Mouse (Mus musculus) MEL (cell line): ENCODE measurements around the gene Cct7.

Experiments
- CHD2 ChIP-seq: IDR thresholded peaks from 2 replicates; pipeline ENCODE4 v1.6.1; 2011; ENCODE audit warnings: low read length, improper control_type of control experiment
- E2F4 ChIP-seq: IDR thresholded peaks from 2 replicates; pipeline ENCODE4 v1.6.1; 2011; ENCODE audit warnings: low read depth, low read length, improper control_type of control experiment, borderline replicate concordance
- EP300 ChIP-seq, 2 experiments: IDR thresholded peaks; 2 replicates each; pipeline ENCODE4 v1.6.1; 2011; ENCODE audit warnings: improper control_type of control experiment in 2 of 2, low read length in 2 of 2, low read depth in 1 of 2, mild to moderate bottlenecking in 1 of 2
- MEF2A ChIP-seq: IDR thresholded peaks from 2 replicates; pipeline ENCODE4 v1.6.1; 2014; ENCODE audit warnings: low read depth, mild to moderate bottlenecking, inconsistent platforms, low read length, improper control_type of control experiment; ENCODE audit not compliant: poor library complexity, insufficient replicate concordance, severe bottlenecking; ENCODE audit errors: extremely low read depth
- POLR2A ChIP-seq, 2 experiments: IDR thresholded peaks; 2 replicates each; pipeline ENCODE4 v1.6.1; 2011 to 2012; ENCODE audit warnings: low read length in 2 of 2, mild to moderate bottlenecking in 2 of 2, control low read depth in 1 of 2, improper control_type of control experiment in 1 of 2, low read depth in 1 of 2, moderate library complexity in 1 of 2; ENCODE audit not compliant: control insufficient read depth in 1 of 2, insufficient read depth in 1 of 2, poor library complexity in 1 of 2

DNA sequence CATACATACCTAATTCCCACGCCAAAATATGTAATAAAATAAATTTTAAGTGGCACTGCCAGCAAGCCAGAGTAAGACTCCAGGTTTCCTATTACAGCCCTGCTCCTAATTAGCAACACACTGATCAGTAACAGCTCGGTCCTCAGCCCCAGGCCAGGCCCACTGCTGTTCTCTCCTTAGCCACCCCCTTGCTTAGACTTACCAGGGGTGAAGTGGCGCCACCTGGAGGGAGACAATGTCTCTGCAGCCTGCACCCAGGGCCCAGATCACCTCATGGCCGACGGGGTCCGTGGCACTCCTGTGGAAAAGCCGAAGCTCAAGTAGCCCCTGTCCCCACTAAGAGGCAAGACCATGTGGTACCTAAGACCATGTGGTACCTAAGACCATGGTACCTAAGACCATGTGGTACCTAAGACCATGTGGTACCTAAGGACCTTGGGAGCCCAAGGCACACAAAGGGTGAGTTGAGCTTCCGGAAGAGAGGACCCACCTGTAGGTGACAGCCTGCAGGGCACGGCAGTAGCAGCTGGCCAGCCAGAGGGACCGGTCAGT lies 26.1 kb downstream of the Cct7 start:
- TF ChIP-seq CHD2 (no peak), MEF2A (no peak), POLR2A (IDR thresholded peaks at IDR 0.05; ENCODE audit: control insufficient read depth in 1 of 2, insufficient read depth in 1 of 2, low read depth in 1 of 2, low read length in 2 of 2, poor library complexity in 1 of 2) (no peak), E2F4 (no peak), EP300 (IDR thresholded peaks at IDR 0.05; ENCODE audit: low read depth in 1 of 2, low read length in 2 of 2) (no peak)
